Mouse (Mus musculus) CH12.LX (cell line): ENCODE data around the gene 6330409D20Rik. TPM values are rescaled to one million over a fixed set of nuclear protein-coding genes. Genes with fewer than 3 reads are reported as not detected.

ENCODE experiments used
- DNase-seq: peaks from one replicate; pipeline ENCODE4 v3.0.0-alpha.2; 2013; ENCODE audit errors: extremely low read depth
- H3K27ac ChIP-seq: 2 replicates; pipeline ENCODE4 v1.5.1; 2012; ENCODE audit warnings: low read depth, mild to moderate bottlenecking, control low read depth, moderate library complexity; ENCODE audit not compliant: insufficient read depth
- H3K27me3 ChIP-seq: replicated peaks from 2 replicates; pipeline ENCODE3; 2012; ENCODE audit warnings: inconsistent platforms
- H3K36me3 ChIP-seq, 2 experiments: replicated peaks in 1 of 2; 2 replicates each; pipeline versions ENCODE3 to v1.6.1; 2012; ENCODE audit warnings: inconsistent platforms in 1 of 2, low read length in 1 of 2, mild to moderate bottlenecking in 1 of 2, mixed read lengths in 1 of 2, moderate library complexity in 1 of 2; ENCODE audit not compliant: control insufficient read depth in 1 of 2, insufficient read depth in 1 of 2
- H3K4me1 ChIP-seq, 2 experiments: 2 replicates each; pipeline ENCODE4 v1.6.1; 2012; ENCODE audit warnings: inconsistent platforms in 1 of 2, moderate library complexity in 1 of 2; ENCODE audit not compliant: insufficient read depth in 2 of 2, control insufficient read depth in 1 of 2
- H3K4me2 ChIP-seq: 2 replicates; pipeline ENCODE4 v1.6.1; 2012; ENCODE audit warnings: low read depth, mild to moderate bottlenecking, control low read depth; ENCODE audit not compliant: poor library complexity, insufficient read depth, severe bottlenecking
- H3K4me3 ChIP-seq, 3 experiments: fragments of 150-350 bp in 1 of 3; sonication (generic) in 1 of 3; replicated peaks in 1 of 3; 2 replicates each; pipeline versions ENCODE3 to v1.5.1; 2011 to 2012; ENCODE audit warnings: low read depth in 2 of 3, low read length in 2 of 3, mild to moderate bottlenecking in 2 of 3, moderate library complexity in 2 of 3, control low read depth in 1 of 3, improper control_type of control experiment in 1 of 3, inconsistent platforms in 1 of 3, mixed read lengths in 1 of 3; ENCODE audit not compliant: poor library complexity in 1 of 3
- H3K79me2 ChIP-seq: replicated peaks from 2 replicates; pipeline ENCODE4 v1.6.1; 2012; ENCODE audit warnings: mild to moderate bottlenecking, moderate library complexity; ENCODE audit not compliant: control insufficient read depth, poor library complexity, insufficient read depth, severe bottlenecking; ENCODE audit errors: extremely low read depth
- H3K9ac ChIP-seq: 2 replicates; pipeline ENCODE4 v1.6.1; 2012; ENCODE audit warnings: low read depth, mild to moderate bottlenecking, control low read depth, moderate library complexity; ENCODE audit not compliant: insufficient read depth
- H3K9me3 ChIP-seq: replicated peaks from 2 replicates; pipeline ENCODE3; 2012; ENCODE audit warnings: low read length, inconsistent platforms, mixed read lengths
- BHLHE40 ChIP-seq: IDR thresholded peaks from 2 replicates; pipeline ENCODE4 v1.6.1; 2011; ENCODE audit warnings: mild to moderate bottlenecking, low read depth, low read length, improper control_type of control experiment
- CTCF ChIP-seq, 2 experiments: IDR thresholded peaks in 1 of 2; conservative IDR thresholded peaks in 1 of 2; 2 replicates each; pipeline ENCODE4 v1.5.1; 2011 to 2012; ENCODE audit warnings: low read depth in 2 of 2, low read length in 2 of 2, improper control_type of control experiment in 1 of 2, inconsistent platforms in 1 of 2, mild to moderate bottlenecking in 1 of 2, moderate library complexity in 1 of 2
- ELF1 ChIP-seq: IDR thresholded peaks from 2 replicates; pipeline ENCODE4 v1.6.1; 2014; ENCODE audit warnings: low read depth, mild to moderate bottlenecking, inconsistent platforms, low read length, improper control_type of control experiment
- ETS1 ChIP-seq: conservative IDR thresholded peaks from 2 replicates; pipeline ENCODE4 v1.6.1; 2012; ENCODE audit warnings: low read depth, mild to moderate bottlenecking, inconsistent platforms, low read length, improper control_type of control experiment, moderate library complexity
- GABPA ChIP-seq: IDR thresholded peaks from 2 replicates; pipeline ENCODE4 v1.6.1; 2012; ENCODE audit warnings: low read depth, low read length, improper control_type of control experiment, inconsistent platforms; ENCODE audit not compliant: insufficient replicate concordance
- HCFC1 ChIP-seq: IDR thresholded peaks from 2 replicates; pipeline ENCODE4 v1.6.1; 2012; ENCODE audit warnings: low read depth, mild to moderate bottlenecking, inconsistent platforms, low read length, improper control_type of control experiment
- IRF4 ChIP-seq: IDR thresholded peaks from 2 replicates; pipeline ENCODE4 v1.6.1; 2014; ENCODE audit warnings: low read depth, mild to moderate bottlenecking, inconsistent platforms, low read length, improper control_type of control experiment
- JUN ChIP-seq: IDR thresholded peaks from 2 replicates; pipeline ENCODE4 v1.6.1; 2011; ENCODE audit warnings: low read depth, mild to moderate bottlenecking, low read length, improper control_type of control experiment, moderate library complexity; ENCODE audit not compliant: insufficient read depth
- JUND ChIP-seq: conservative IDR thresholded peaks from 2 replicates; pipeline ENCODE4 v1.6.1; 2011; ENCODE audit warnings: low read depth, low read length, improper control_type of control experiment
- MAFK ChIP-seq: IDR thresholded peaks from 2 replicates; pipeline ENCODE4 v1.6.1; 2011; ENCODE audit warnings: low read length, improper control_type of control experiment; ENCODE audit not compliant: insufficient replicate concordance
- MAX ChIP-seq: IDR thresholded peaks from 2 replicates; pipeline ENCODE4 v1.6.1; 2011; ENCODE audit warnings: low read length, improper control_type of control experiment
- MAZ ChIP-seq: IDR thresholded peaks from 2 replicates; pipeline ENCODE4 v1.6.1; 2012; ENCODE audit warnings: low read depth, mild to moderate bottlenecking, inconsistent platforms, low read length, improper control_type of control experiment, moderate library complexity
- NELFE ChIP-seq: IDR thresholded peaks from 2 replicates; pipeline ENCODE4 v1.6.1; 2011; ENCODE audit warnings: low read depth, low read length, improper control_type of control experiment
- PAX5 ChIP-seq: IDR thresholded peaks from 2 replicates; pipeline ENCODE4 v1.6.1; 2012; ENCODE audit warnings: low read length, inconsistent platforms, mixed read lengths
- POLR2AphosphoS2 ChIP-seq: IDR thresholded peaks from 2 replicates; pipeline ENCODE4 v1.6.1; 2011; ENCODE audit warnings: low read depth, low read length, improper control_type of control experiment
- RAD21 ChIP-seq: IDR thresholded peaks from 2 replicates; pipeline ENCODE4 v1.6.1; 2011; ENCODE audit warnings: low read depth, mild to moderate bottlenecking, low read length, improper control_type of control experiment, moderate library complexity
- SIN3A ChIP-seq: IDR thresholded peaks from 2 replicates; pipeline ENCODE4 v1.6.1; 2012; ENCODE audit warnings: low read length, improper control_type of control experiment, inconsistent platforms
- TBP ChIP-seq: conservative IDR thresholded peaks from 2 replicates; pipeline ENCODE4 v1.6.1; 2011; ENCODE audit warnings: low read depth, low read length, improper control_type of control experiment
- UBTF ChIP-seq: IDR thresholded peaks from 2 replicates; pipeline ENCODE4 v1.6.1; 2012; ENCODE audit warnings: low read depth, mild to moderate bottlenecking, inconsistent platforms, low read length, improper control_type of control experiment, moderate library complexity
- USF1 ChIP-seq: IDR thresholded peaks from 2 replicates; pipeline ENCODE4 v1.6.1; 2014; ENCODE audit warnings: low read depth, mild to moderate bottlenecking, inconsistent platforms, low read length, improper control_type of control experiment
- ZC3H11A ChIP-seq: IDR thresholded peaks from 2 replicates; pipeline ENCODE4 v1.6.1; 2012; ENCODE audit warnings: low read depth, mild to moderate bottlenecking, inconsistent platforms, low read length, improper control_type of control experiment
- ZNF384 ChIP-seq: IDR thresholded peaks from 2 replicates; pipeline ENCODE4 v1.6.1; 2012; ENCODE audit warnings: low read depth, low read length, improper control_type of control experiment, inconsistent platforms
- dilution Hi-C: fragments of 300-500 bp; cut with MboI; formaldehyde crosslinking; loops from 2 replicates; pipeline ENCODE4 v1.14.3; 2020; ENCODE audit warnings: low sequenced_read_pairs; ENCODE audit not compliant: extremely low pct_unique_long_range_greater_than_20kb, extremely low pct_ligation_motif_present
- in situ Hi-C: fragments of 300-500 bp; cut with MboI; formaldehyde crosslinking; loops from 3 replicates; pipeline ENCODE4 v1.14.3; 2019; ENCODE audit warnings: low sequenced_read_pairs, low pct_ligation_motif_present, low pct_unique_long_range_greater_than_20kb, mixed read lengths
- polyA plus RNA-seq: library from polyadenylated mRNA; unstranded; fragments of >175 nt; gene quantifications from 2 replicates; pipeline ENCODE4 v1.2.1, GENCODE M21; 2012; ENCODE audit warnings: low read depth; ENCODE audit not compliant: insufficient read length
- total RNA-seq, 2 experiments: library from RNA; depleted of rRNA; stranded (reverse); fragments of 300-350 nt in 1 of 2; fragments of >200 nt in 1 of 2; gene quantifications; 2 replicates each; pipeline ENCODE4 v1.2.3; 2012 to 2014

The 6330409D20Rik gene
- total and polyA plus RNA-seq, 3 experiments, result 0.46 TPM; not detected in 2

DNA sequence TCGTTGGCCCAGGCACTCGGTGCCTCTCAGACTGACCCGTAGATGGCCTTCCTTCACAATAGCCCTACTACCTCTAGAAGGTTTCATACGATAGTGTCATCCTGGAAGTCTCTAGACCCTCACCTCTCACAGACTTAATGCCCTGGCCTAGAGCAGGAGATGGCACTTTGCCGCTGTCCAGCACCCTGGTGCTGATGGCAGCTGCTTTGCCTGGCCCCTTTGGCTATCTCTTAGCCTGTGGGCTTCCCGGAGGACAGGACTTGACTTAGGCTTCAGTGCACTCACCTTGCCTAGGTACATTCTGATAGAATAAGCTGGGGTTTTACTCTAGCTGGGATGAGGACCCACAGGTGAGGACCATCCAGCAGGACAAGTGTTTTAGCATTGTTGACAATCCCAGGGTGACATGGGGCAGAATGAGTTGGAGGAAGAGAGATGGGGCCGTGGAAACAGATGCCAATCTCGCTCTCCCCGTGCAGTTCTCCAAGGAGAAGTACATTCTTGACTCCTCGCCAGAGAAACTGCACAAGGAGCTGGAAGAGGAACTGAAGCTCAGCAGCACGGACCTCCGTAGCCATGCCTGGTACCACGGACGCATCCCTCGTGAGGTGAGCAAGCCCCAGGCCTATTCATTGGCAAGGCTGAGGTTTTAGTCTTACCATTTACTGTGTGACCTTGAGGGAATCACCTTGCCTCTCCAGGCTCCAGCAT is 3.6 kb upstream of the 6330409D20Rik start:
- DNase-seq, result no peak
- in situ Hi-C loops (no loop called here), dilution Hi-C loops (no loop called here)
- H3K9ac ChIP-seq, result no peak overlapping the region
- no peaks in the 10 kb centered on the region for H3K9me3 ChIP-seq
- H3K4me1 ChIP-seq, result peaks cover 0 to 3% of the 10 kb centered on the region in 2 experiments; a peak in 1 of 4 replicates
- TF ChIP-seq JUN (no peak), MAX (no peak), ZC3H11A (no peak), ELF1 (no peak), POLR2AphosphoS2 (no peak), MAZ (no peak), NELFE (no peak), ETS1 (no peak), IRF4 (no peak)
- H3K36me3 ChIP-seq, result peaks cover 69 to 97% of the 10 kb centered on the region in 2 experiments
- H3K27ac ChIP-seq, result no peak overlapping the region
- H3K4me3 ChIP-seq, result no peak overlapping the region
- H3K27me3 ChIP-seq, result no peaks in the 10 kb centered on the region
- no peaks in the 10 kb centered on the region for H3K79me2 ChIP-seq
- no peak overlapping the region for H3K4me2 ChIP-seq

DNA sequence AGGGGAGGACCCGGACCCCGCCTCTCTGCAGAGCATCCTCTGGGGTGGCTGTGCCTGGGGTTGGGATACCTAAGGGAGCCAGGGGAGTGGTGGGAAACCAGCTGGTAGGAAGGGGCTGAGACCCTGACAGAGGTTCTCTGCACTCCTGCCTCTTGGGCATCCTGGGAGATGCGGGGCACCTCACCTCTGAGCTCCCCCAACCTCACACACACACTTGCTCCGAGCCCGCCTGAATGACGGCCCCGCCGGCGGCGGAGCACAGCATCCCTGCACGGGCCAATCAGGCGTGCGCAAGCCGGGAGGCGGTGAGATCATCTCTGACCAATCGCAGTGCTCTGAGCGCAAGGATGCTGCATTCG is 1.3 kb upstream of the 6330409D20Rik start:
- TF ChIP-seq JUN, result no peak
- no peak for TF ChIP-seq BHLHE40
- TF ChIP-seq MAX, result no peak
- TF ChIP-seq ELF1, result no peak
- no peak for TF ChIP-seq ETS1
- no peak for TF ChIP-seq USF1
- TF ChIP-seq UBTF, result no peak
- TF ChIP-seq NELFE, result no peak
- no peak for TF ChIP-seq TBP
- TF ChIP-seq HCFC1, result no peak
- TF ChIP-seq CTCF (conservative IDR thresholded peaks at IDR 0.05 in 1 of 2, IDR thresholded peaks at IDR 0.05 in 1 of 2; ENCODE audit: low read depth in 2 of 2, low read length in 2 of 2), result no peak
- TF ChIP-seq JUND, result no peak
- no peak for TF ChIP-seq MAFK
- no peak for TF ChIP-seq RAD21
- TF ChIP-seq PAX5, result no peak
- TF ChIP-seq ZNF384, result no peak
- no peak for TF ChIP-seq SIN3A
- TF ChIP-seq GABPA, result no peak
- dilution Hi-C loops (no loop called here), in situ Hi-C loops (no loop called here)
- Histone ChIP-seq H3K79me2 (no peaks in the 10 kb centered on the region), H3K4me1 (peaks cover 0 to 3% of the 10 kb centered on the region in 2 experiments; a peak in 1 of 4 replicates), H3K4me2 (no peak overlapping the region), H3K9me3 (no peaks in the 10 kb centered on the region), H3K9ac (no peak overlapping the region), H3K36me3 (peaks cover 61 to 93% of the 10 kb centered on the region in 2 experiments), H3K27me3 (no peaks in the 10 kb centered on the region), H3K27ac (no peak overlapping the region), H3K4me3 (no peak overlapping the region)
- no peak for DNase-seq
